Mouse (Mus musculus): ENCODE measurements around the gene Amfr. TPM values are rescaled to one million over a fixed set of nuclear protein-coding genes. Genes with fewer than 3 reads are reported as not detected.

Gene Amfr
- polyA plus RNA-seq, 1 experiment from 2014 or later = 51.7 TPM

GRCm38 (mm10) chr8:93950133-93950532 lies 62.5 kb downstream of the Amfr start:
- Histone ChIP-seq H3K27me3 (replicated peaks) (no peaks in the 10 kb centered on the region), H3K9ac (no peak overlapping the region), H3K27ac (no peak overlapping the region), H3K4me1 (replicated peaks) (no peaks in the 10 kb centered on the region), H3K4me2 (replicated peaks) (no peak overlapping the region), H3K4me3 (replicated peaks) (no peak overlapping the region), H3K9me3 (no peaks in the 10 kb centered on the region), H3K36me3 (no peaks in the 10 kb centered on the region)
- ATAC-seq = no peak
- 77% methylated on average over 14 of the region's 14 CpGs for WGBS

DNA sequence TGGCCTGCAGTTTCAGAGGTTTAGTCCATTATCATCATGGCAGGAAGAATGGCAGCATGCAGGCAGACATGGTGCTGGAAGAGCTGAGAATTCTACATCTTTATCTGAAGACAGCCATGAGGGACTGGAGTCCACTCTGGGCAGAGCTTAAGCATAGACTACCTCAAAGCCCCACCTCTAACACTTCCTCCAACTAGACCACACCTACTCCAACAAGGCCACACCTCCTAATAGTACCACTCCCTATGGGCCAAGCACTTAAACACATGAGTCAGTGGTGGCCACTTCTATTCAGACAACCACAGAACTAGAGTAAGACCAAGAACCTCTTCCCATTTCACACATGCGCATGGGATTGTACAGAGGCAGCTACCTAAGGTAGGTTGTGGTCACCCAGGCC lies 66.2 kb downstream of the Amfr start:
- Histone ChIP-seq H3K36me3 (no peaks in the 10 kb centered on the region), H3K27ac (no peak overlapping the region), H3K4me2 (replicated peaks) (no peak overlapping the region), H3K4me1 (replicated peaks) (no peaks in the 10 kb centered on the region), H3K9ac (no peak overlapping the region), H3K9me3 (no peaks in the 10 kb centered on the region), H3K27me3 (replicated peaks) (no peaks in the 10 kb centered on the region), H3K4me3 (replicated peaks) (no peak overlapping the region)
- 92% methylated on average over 1 of the region's 1 CpGs for WGBS
- peak; percentile 83 for ATAC-seq

GRCm38 (mm10) chr8:93945781-93946180 lies 66.9 kb downstream of the Amfr start:
- Histone ChIP-seq H3K4me3 (replicated peaks) (no peak overlapping the region), H3K9me3 (no peaks in the 10 kb centered on the region), H3K4me1 (replicated peaks) (no peaks in the 10 kb centered on the region), H3K9ac (no peak overlapping the region), H3K27ac (no peak overlapping the region), H3K4me2 (replicated peaks) (no peak overlapping the region), H3K36me3 (no peaks in the 10 kb centered on the region), H3K27me3 (replicated peaks) (no peaks in the 10 kb centered on the region)
- 79% methylated on average over 4 of the region's 4 CpGs for WGBS
- ATAC-seq = no peak

- no peaks in the 10 kb centered on the region for H3K9me3 ChIP-seq
- 68% methylated on average over 4 of the region's 4 CpGs for WGBS
- H3K36me3 ChIP-seq = no peaks in the 10 kb centered on the region
- no peaks in the 10 kb centered on the region for H3K27me3 ChIP-seq (replicated peaks)
- H3K27ac ChIP-seq = no peak overlapping the region
- no peak overlapping the region for H3K4me2 ChIP-seq (replicated peaks)
- H3K9ac ChIP-seq = no peak overlapping the region
- no peak overlapping the region for H3K4me3 ChIP-seq (replicated peaks)
- ATAC-seq = no peak
- no peaks in the 10 kb centered on the region for H3K4me1 ChIP-seq (replicated peaks)
These were observed 71.0 kb downstream of the Amfr start for GRCm38 (mm10) chr8:93941636-93942054.

DNA sequence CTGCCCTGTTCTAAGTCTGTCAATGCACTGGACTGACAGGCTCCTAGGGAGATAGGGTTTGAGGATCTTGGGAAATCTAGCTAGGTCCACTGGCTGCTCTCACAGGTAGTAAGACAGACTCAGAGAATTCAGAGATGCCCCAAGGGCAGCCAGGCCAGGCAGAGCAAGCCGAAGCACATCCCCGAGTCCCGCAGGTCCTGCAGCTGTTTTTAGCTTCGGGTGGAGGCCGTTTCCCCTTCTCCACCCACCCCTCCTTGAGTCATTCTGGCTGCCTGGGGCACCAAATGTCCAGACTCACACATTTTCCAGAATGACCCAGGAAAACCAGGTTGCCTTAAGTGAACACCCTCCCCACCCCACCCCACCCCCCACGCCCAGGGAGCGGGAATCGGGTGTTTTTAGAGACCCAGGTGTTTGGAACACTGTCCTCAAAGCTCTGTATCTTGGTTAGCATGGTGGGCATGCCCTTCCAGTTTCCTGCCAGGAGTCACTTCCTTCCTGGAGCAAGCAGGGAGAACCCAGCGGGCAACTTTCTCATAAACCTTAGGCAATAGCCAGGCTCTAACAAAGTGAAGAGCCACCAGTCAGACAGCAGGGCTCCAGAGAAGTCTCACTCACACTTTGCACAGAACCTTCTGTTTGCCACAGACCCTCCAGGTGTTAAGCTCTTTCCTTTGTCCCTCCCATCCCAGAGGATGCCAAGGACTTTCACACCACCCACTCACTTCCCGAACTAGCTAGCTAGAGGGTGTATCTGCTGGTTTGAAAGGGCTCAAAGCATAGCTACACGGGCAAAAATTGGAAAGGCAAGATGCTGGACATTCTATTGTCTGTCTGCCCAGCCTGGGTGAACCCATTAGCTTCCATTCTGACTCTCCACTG lies 71.9 kb downstream of the Amfr start:
- Histone ChIP-seq H3K4me2 (replicated peaks) (no peak overlapping the region), H3K27ac (no peak overlapping the region), H3K27me3 (replicated peaks) (no peaks in the 10 kb centered on the region), H3K4me3 (replicated peaks) (no peak overlapping the region), H3K4me1 (replicated peaks) (no peaks in the 10 kb centered on the region), H3K9ac (no peak overlapping the region), H3K36me3 (no peaks in the 10 kb centered on the region), H3K9me3 (no peaks in the 10 kb centered on the region)
- ATAC-seq = no peak
- WGBS = 70% methylated on average over 11 of the region's 11 CpGs

DNA sequence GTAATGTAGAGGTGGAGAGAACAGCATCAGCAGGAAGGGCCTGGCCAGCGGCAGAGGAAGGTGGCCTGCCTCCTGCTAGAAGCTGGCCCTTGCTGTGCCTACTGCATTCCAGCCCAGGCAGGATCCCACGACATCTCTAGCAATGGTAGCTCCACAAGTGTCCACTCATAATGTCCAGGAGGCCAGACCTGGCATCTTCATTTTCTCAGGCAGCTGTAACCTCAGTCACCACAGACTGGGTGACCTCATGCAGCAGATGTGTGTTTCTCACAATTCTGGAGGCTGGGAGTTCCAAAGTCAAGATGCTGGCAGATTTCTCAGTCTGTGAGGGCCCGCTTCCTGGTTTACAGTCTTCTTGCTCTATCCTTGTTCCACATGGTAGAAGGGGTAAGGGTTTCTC lies 74.4 kb downstream of the Amfr start:
- Histone ChIP-seq H3K4me1 (replicated peaks) (no peaks in the 10 kb centered on the region), H3K4me2 (replicated peaks) (no peak overlapping the region), H3K4me3 (replicated peaks) (no peak overlapping the region), H3K27me3 (replicated peaks) (no peaks in the 10 kb centered on the region), H3K36me3 (no peaks in the 10 kb centered on the region), H3K27ac (no peak overlapping the region), H3K9me3 (no peaks in the 10 kb centered on the region), H3K9ac (no peak overlapping the region)
- ATAC-seq = no peak
- WGBS = 81% methylated on average over 3 of the region's 3 CpGs

DNA sequence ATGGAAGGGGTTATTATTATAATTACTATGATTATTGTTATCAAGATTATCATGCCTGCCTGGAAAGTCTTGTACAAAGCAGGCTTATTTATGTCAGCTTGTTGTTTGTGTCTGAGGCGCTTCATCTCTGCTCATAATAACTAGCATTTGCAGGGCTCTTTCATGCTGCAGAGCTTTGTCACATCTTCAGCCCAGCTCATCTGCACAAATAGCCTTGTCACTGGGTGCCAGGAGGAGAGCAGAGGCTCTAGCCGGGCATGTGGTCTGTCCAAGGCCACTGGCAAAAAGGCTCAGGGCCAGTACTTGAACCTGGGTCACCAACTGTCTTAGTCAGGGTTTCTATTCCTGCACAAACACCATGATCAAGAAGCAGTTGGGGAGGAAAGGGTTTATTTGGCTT lies 79.4 kb downstream of the Amfr start:
- H3K4me2 ChIP-seq (replicated peaks) = no peak overlapping the region
- H3K9ac ChIP-seq = no peak overlapping the region
- 93% methylated on average over 2 of the region's 2 CpGs for WGBS
- no peak overlapping the region for H3K27ac ChIP-seq
- no peak for ATAC-seq
- H3K4me1 ChIP-seq (replicated peaks) = 0 out of 2 replicates have a peak, but pooled peaks cover 2% of the 10 kb centered on the region
- H3K9me3 ChIP-seq = no peaks in the 10 kb centered on the region
- H3K36me3 ChIP-seq = no peaks in the 10 kb centered on the region
- no peak overlapping the region for H3K4me3 ChIP-seq (replicated peaks)
- H3K27me3 ChIP-seq (replicated peaks) = no peaks in the 10 kb centered on the region

DNA sequence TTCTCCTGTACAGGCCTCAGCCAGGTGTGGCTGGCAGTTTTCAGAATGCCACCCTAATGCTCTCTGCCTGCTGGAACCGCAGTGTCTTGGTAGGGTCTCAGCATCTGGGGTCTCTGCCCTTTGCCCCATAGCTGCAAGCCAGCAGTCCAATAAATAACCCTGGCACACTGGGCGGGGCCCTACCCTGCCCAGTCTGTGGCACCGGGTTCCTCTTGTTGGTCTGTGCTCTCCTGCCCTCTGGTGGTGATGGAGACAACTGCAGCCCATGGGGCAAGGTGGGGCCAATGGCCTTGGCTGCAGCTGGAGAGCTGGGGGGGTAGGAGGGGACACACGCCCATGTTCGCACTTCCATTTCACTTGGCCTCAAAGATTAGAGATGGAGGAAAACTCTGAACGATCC lies 79.8 kb downstream of the Amfr start:
- Histone ChIP-seq H3K36me3 (no peaks in the 10 kb centered on the region), H3K9me3 (no peaks in the 10 kb centered on the region), H3K9ac (no peak overlapping the region), H3K27ac (no peak overlapping the region), H3K27me3 (replicated peaks) (no peaks in the 10 kb centered on the region), H3K4me2 (replicated peaks) (no peak overlapping the region), H3K4me1 (replicated peaks) (0 out of 2 replicates have a peak, but pooled peaks cover 2% of the 10 kb centered on the region), H3K4me3 (replicated peaks) (no peak overlapping the region)
- ATAC-seq = peak; percentile 62
- WGBS = 14% methylated on average over 6 of the region's 6 CpGs

DNA sequence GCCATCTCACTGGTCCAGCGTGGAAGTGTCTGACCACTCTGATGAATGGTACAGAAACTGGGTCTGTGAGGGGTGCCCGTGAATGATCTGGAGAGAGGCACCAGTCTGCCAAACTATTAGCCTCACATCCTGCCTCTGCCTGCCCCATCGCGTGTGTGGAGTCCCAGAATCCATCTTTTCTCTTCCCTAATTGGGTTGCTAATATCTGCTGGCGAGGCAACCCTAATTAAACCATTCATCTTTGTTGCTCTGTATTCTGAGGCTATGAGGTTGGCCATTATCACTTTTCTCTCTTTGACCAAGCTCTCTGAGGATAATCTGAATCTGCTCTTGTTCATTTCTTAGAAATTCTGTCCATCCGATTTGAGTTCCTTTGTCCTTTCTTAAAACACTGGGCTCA lies 81.3 kb downstream of the Amfr start:
- Histone ChIP-seq H3K9ac (no peak overlapping the region), H3K27ac (no peak overlapping the region), H3K4me1 (replicated peaks) (0 out of 2 replicates have a peak, but pooled peaks cover 2% of the 10 kb centered on the region), H3K9me3 (no peaks in the 10 kb centered on the region), H3K4me2 (replicated peaks) (no peak overlapping the region), H3K36me3 (no peaks in the 10 kb centered on the region), H3K4me3 (replicated peaks) (no peak overlapping the region), H3K27me3 (replicated peaks) (no peaks in the 10 kb centered on the region)
- WGBS = 83% methylated on average over 6 of the region's 6 CpGs
- no peak for ATAC-seq

DNA sequence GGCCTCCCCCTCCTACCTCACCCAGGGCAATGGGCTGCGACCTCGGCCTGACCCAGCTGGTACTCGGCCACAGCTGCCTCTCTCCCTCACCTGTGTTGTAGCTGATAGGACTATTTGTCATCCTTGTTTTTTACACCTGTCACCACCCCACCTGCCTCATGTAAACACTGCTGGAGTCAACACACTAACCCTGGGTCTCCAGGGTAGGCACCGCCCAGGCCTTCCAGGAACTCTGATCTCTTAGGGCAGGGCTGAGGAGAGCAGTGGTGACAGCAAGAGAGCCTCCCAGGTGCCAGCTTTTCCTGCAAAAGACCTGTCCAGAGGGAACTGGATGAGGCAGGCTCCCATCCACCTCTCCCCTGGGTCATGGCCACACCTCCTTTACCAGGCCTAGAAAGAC lies 83.4 kb downstream of the Amfr start:
- Histone ChIP-seq H3K4me1 (replicated peaks) (0 out of 2 replicates have a peak, but pooled peaks cover 5% of the 10 kb centered on the region), H3K4me3 (replicated peaks) (no peak overlapping the region), H3K4me2 (replicated peaks) (no peak overlapping the region), H3K9ac (no peak overlapping the region), H3K9me3 (no peaks in the 10 kb centered on the region), H3K27ac (no peak overlapping the region), H3K27me3 (replicated peaks) (no peaks in the 10 kb centered on the region), H3K36me3 (no peaks in the 10 kb centered on the region)
- ATAC-seq = peak; percentile 26
- WGBS = 53% methylated on average over 4 of the region's 4 CpGs

GRCm38 (mm10) chr8:93925513-93925912 lies 87.1 kb downstream of the Amfr start:
- Histone ChIP-seq H3K9me3 (no peaks in the 10 kb centered on the region), H3K4me1 (replicated peaks) (0 out of 2 replicates have a peak, but pooled peaks cover 6% of the 10 kb centered on the region), H3K27me3 (replicated peaks) (no peaks in the 10 kb centered on the region), H3K4me2 (replicated peaks) (no peak overlapping the region), H3K4me3 (replicated peaks) (no peak overlapping the region), H3K36me3 (no peaks in the 10 kb centered on the region), H3K9ac (no peak overlapping the region), H3K27ac (no peak overlapping the region)
- 61% methylated on average over 3 of the region's 3 CpGs for WGBS
- ATAC-seq = no peak

DNA sequence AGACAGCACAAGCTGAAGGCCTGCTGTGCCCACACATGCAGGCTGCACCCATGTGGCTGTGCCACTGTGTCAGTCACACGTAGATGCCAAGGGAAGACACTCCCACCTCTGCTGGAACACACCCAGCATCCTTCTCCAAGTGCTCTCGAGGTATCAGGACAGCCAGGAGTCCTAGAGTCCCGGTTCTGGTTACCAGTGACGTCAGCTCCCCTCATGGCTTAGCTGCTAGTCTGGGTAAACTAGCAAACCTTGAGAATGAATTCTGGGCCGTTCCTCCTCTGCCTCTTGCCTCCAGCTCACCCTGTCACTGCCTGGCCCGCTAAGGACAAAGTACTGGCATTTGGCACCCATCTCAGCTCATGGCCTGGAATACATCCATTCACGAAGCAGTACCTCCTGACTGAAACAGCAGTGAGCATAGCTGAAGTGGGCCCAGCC lies 88.7 kb downstream of the Amfr start:
- no peak for ATAC-seq
- peaks cover 10% of the 10 kb centered on the region; the same call in 1 of the 2 replicates for H3K4me1 ChIP-seq (replicated peaks)
- no peak overlapping the region for H3K4me3 ChIP-seq (replicated peaks)
- no peaks in the 10 kb centered on the region for H3K36me3 ChIP-seq
- H3K27me3 ChIP-seq (replicated peaks) = no peaks in the 10 kb centered on the region
- H3K27ac ChIP-seq = no peak overlapping the region
- no peaks in the 10 kb centered on the region for H3K9me3 ChIP-seq
- H3K9ac ChIP-seq = no peak overlapping the region
- WGBS = 50% methylated on average over 7 of the region's 7 CpGs
- H3K4me2 ChIP-seq (replicated peaks) = no peak overlapping the region

Data from intestine, embryonic 15.5 days (tissue).